Mouse (Mus musculus) kidney, embryonic 15.5 days (tissue): ENCODE measurements at regions not wholly inside any gene's neighbourhood (a gene's known extent, or its start where the extent isn't known, plus 50 kb on each side); places are given as distances from the start of the nearest gene placed in this dataset.
"Not testable (repeated sequence)": the region's sequence is repeated elsewhere in the genome, so short reads cannot be mapped to it uniquely, and the experiment has no call there.

ENCODE experiments used
- ATAC-seq: fragments of 200-750 bp; cut with Nextera tagmentation; replicated peaks from 2 replicates; pipeline ENCODE4 v1.8.0; 2017; ENCODE audit warnings: moderate TSS enrichment; ENCODE audit not compliant: low FRiP score
- H3K27ac ChIP-seq: fragments of 300-500 bp; sonication (generic); 2 replicates; pipeline ENCODE4 v1.5.1; 2015; ENCODE audit warnings: mild to moderate bottlenecking, inconsistent platforms
- H3K27me3 ChIP-seq: fragments of 300-500 bp; sonication (generic); 2 replicates; pipeline ENCODE4 v1.6.1; 2015; ENCODE audit warnings: inconsistent platforms
- H3K36me3 ChIP-seq: fragments of 300-500 bp; sonication (generic); 2 replicates; pipeline ENCODE4 v1.6.1; 2015; ENCODE audit warnings: inconsistent platforms
- H3K4me1 ChIP-seq: fragments of 300-500 bp; sonication (generic); 2 replicates; pipeline ENCODE4 v1.6.1; 2015; ENCODE audit warnings: inconsistent platforms
- H3K4me2 ChIP-seq: fragments of 300-500 bp; sonication (generic); 2 replicates; pipeline ENCODE4 v1.6.1; 2015; ENCODE audit warnings: moderate library complexity, mild to moderate bottlenecking, inconsistent platforms
- H3K4me3 ChIP-seq: fragments of 300-500 bp; sonication (generic); replicated peaks from 2 replicates; pipeline ENCODE4 v1.5.1; 2015; ENCODE audit warnings: mild to moderate bottlenecking, inconsistent platforms
- H3K9ac ChIP-seq: fragments of 300-500 bp; sonication (generic); 2 replicates; pipeline ENCODE4 v1.6.1; 2015; ENCODE audit warnings: mild to moderate bottlenecking, inconsistent platforms
- H3K9me3 ChIP-seq: fragments of 300-500 bp; sonication (generic); replicated peaks from 2 replicates; pipeline ENCODE4 v1.6.1; 2016; ENCODE audit warnings: inconsistent platforms
- WGBS: fragments of 180-500 bp; shearing (Covaris S2); methylation state at CpG from one replicate; pipeline ENCODE4 v1.1.7; 2015; ENCODE audit warnings: mixed read lengths; 5-methylcytosine and 5-hydroxymethylcytosine counted together

DNA sequence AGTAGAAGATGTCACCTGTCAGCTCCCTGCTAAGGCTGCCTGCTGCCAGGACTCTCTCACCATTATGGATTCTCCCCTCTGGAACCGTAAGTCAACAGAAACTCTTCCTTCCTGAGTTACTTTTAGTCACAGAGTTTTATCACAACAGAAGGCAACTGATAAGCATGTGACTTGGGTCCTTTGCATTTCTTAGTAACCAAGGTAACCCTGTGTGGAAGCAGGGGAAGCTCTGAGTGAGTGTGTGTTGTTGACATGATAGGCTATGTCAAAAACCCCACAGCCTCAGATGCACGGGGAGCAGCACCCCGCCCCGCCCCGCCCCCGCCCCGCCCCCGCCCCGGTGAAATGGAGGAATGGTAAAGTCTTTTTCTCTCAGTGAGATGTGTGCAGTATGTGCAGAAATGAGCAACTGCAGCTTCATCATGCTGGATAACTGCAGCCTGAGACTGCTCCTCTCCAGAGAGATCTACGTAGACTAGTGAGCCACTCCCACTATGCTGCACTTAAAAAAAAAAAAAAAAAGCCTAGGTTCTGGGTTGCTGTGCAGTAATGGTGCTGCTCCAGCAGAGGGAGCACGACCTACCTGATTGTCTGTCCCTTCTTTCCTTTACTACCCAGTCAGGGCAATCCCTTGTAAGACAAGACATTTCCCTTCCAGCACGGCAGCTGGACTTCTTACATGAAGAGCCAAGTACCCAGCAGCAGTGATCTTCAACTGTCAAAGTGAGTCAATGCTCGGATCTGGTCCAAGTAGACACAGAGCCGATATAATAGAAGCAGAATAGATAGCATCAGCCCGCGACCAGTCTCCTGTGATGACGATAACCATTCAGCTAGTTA is 92.6 kb upstream of the Zfp706 start:
- no peaks in the 10 kb centered on the region for H3K9me3 ChIP-seq
- peak overlapping the region; percentile 49 for H3K4me2 ChIP-seq
- no peak overlapping the region for H3K9ac ChIP-seq
- H3K4me3 ChIP-seq, result peak overlapping the region; percentile 24; the same call in 1 of the 2 replicates
- no peak overlapping the region for H3K27ac ChIP-seq
- no peaks in the 10 kb centered on the region for H3K27me3 ChIP-seq
- WGBS, result 38% methylated on average over 17 of the region's 17 CpGs
- peaks cover 4% of the 10 kb centered on the region; the same call in 1 of the 2 replicates for H3K4me1 ChIP-seq
- no peaks in the 10 kb centered on the region for H3K36me3 ChIP-seq
- ATAC-seq, result peak; percentile 56; the same call in 1 of the 2 replicates

DNA sequence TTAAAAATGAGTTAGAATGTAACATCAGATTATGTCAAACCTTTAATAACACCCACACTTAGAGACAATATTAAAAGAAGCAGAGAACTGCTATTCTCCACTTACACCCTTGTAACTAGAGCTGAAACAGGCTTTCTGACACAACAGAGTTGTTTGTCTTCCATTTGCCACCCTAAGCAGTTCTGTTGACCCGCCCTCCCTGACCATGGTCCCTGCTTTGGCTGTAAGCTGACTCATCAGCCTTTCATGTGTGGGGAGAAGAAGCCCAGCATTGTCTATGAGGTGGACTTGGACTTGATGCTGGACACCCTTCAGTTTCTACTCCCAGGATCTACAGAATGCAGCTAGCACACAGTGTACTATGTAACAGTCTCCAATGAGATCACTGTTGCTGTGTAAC is 91.6 kb upstream of the Zfp706 start:
- H3K27me3 ChIP-seq, result no peaks in the 10 kb centered on the region
- no peak overlapping the region for H3K27ac ChIP-seq
- no peak overlapping the region for H3K4me2 ChIP-seq
- H3K4me1 ChIP-seq, result peaks cover 4% of the 10 kb centered on the region; the same call in 1 of the 2 replicates
- no peak for ATAC-seq
- H3K9me3 ChIP-seq, result no peaks in the 10 kb centered on the region
- H3K36me3 ChIP-seq, result no peaks in the 10 kb centered on the region
- no peak overlapping the region for H3K9ac ChIP-seq
- no peak overlapping the region for H3K4me3 ChIP-seq
- WGBS, result 84% methylated on average over 1 of the region's 1 CpGs

GRCm38 (mm10) chr15:37097426-37097825 is 89.9 kb upstream of the Zfp706 start:
- no peak overlapping the region for H3K4me2 ChIP-seq
- H3K27me3 ChIP-seq, result no peaks in the 10 kb centered on the region
- H3K36me3 ChIP-seq, result no peaks in the 10 kb centered on the region
- H3K4me1 ChIP-seq, result peaks cover 4% of the 10 kb centered on the region; the same call in 1 of the 2 replicates
- no peak overlapping the region for H3K4me3 ChIP-seq
- no peak overlapping the region for H3K27ac ChIP-seq
- H3K9me3 ChIP-seq, result no peaks in the 10 kb centered on the region
- no peak overlapping the region for H3K9ac ChIP-seq
- ATAC-seq, result no peak
- 96% methylated on average over 7 of the region's 7 CpGs for WGBS

GRCm38 (mm10) chr15:37091171-37091570 is 83.6 kb upstream of the Zfp706 start:
- H3K27me3 ChIP-seq, H3K27ac ChIP-seq, H3K9me3 ChIP-seq, H3K9ac ChIP-seq, H3K4me3 ChIP-seq, H3K36me3 ChIP-seq, H3K4me1 ChIP-seq, ATAC-seq, H3K4me2 ChIP-seq: not testable (repeated sequence)
- 72% methylated on average over 5 of the region's 5 CpGs for WGBS

- WGBS, result 86% methylated on average over 3 of the region's 3 CpGs
- no peak for ATAC-seq
- no peak overlapping the region for H3K9ac ChIP-seq
Measured at GRCm38 (mm10) chr15:37083726-37084125, 76.2 kb upstream of the Zfp706 start.

GRCm38 (mm10) chr15:37081836-37082235 is 74.3 kb upstream of the Zfp706 start:
- H3K4me3 ChIP-seq, result no peak overlapping the region
- no peaks in the 10 kb centered on the region for H3K36me3 ChIP-seq
- no peak overlapping the region for H3K4me2 ChIP-seq
- no peaks in the 10 kb centered on the region for H3K4me1 ChIP-seq
- no peak overlapping the region for H3K27ac ChIP-seq
- WGBS, result 68% methylated on average over 2 of the region's 2 CpGs
- no peaks in the 10 kb centered on the region for H3K9me3 ChIP-seq
- ATAC-seq, result no peak
- H3K9ac ChIP-seq, result no peak overlapping the region
- no peaks in the 10 kb centered on the region for H3K27me3 ChIP-seq

More at GRCm38 (mm10) chr15:37083726-37084125, 76.2 kb upstream of the Zfp706 start:
- no peak overlapping the region for H3K27ac ChIP-seq
- no peak overlapping the region for H3K4me3 ChIP-seq
- no peaks in the 10 kb centered on the region for H3K27me3 ChIP-seq
- no peaks in the 10 kb centered on the region for H3K9me3 ChIP-seq
- H3K36me3 ChIP-seq, result no peaks in the 10 kb centered on the region
- no peak overlapping the region for H3K4me2 ChIP-seq
- no peaks in the 10 kb centered on the region for H3K4me1 ChIP-seq

GRCm38 (mm10) chr15:37080931-37081330 is 73.4 kb upstream of the Zfp706 start:
- H3K36me3 ChIP-seq, result no peaks in the 10 kb centered on the region
- no peak overlapping the region for H3K9ac ChIP-seq
- H3K27me3 ChIP-seq, result no peaks in the 10 kb centered on the region
- H3K4me2 ChIP-seq, result no peak overlapping the region
- H3K27ac ChIP-seq, result no peak overlapping the region
- 95% methylated on average over 2 of the region's 2 CpGs for WGBS
- ATAC-seq, result no peak
- no peaks in the 10 kb centered on the region for H3K9me3 ChIP-seq
- H3K4me3 ChIP-seq, result no peak overlapping the region
- H3K4me1 ChIP-seq, result no peaks in the 10 kb centered on the region

- Histone ChIP-seq H3K27ac (no peak overlapping the region), H3K27me3 (no peaks in the 10 kb centered on the region), H3K9ac (no peak overlapping the region), H3K9me3 (no peaks in the 10 kb centered on the region), H3K4me3 (no peak overlapping the region), H3K4me2 (no peak overlapping the region), H3K36me3 (no peaks in the 10 kb centered on the region), H3K4me1 (no peaks in the 10 kb centered on the region)
- WGBS, result 90% methylated on average over 4 of the region's 4 CpGs
- no peak for ATAC-seq
Measured at GRCm38 (mm10) chr15:37080395-37080794, 72.8 kb upstream of the Zfp706 start.

- H3K4me3 ChIP-seq, H3K4me2 ChIP-seq, ATAC-seq, H3K9me3 ChIP-seq, H3K4me1 ChIP-seq, H3K36me3 ChIP-seq, H3K9ac ChIP-seq, H3K27ac ChIP-seq, H3K27me3 ChIP-seq: not testable (repeated sequence)
- WGBS, result 93% methylated on average over 2 of the region's 2 CpGs
Measured at GRCm38 (mm10) chr15:37074207-37074606, 66.6 kb upstream of the Zfp706 start.

DNA sequence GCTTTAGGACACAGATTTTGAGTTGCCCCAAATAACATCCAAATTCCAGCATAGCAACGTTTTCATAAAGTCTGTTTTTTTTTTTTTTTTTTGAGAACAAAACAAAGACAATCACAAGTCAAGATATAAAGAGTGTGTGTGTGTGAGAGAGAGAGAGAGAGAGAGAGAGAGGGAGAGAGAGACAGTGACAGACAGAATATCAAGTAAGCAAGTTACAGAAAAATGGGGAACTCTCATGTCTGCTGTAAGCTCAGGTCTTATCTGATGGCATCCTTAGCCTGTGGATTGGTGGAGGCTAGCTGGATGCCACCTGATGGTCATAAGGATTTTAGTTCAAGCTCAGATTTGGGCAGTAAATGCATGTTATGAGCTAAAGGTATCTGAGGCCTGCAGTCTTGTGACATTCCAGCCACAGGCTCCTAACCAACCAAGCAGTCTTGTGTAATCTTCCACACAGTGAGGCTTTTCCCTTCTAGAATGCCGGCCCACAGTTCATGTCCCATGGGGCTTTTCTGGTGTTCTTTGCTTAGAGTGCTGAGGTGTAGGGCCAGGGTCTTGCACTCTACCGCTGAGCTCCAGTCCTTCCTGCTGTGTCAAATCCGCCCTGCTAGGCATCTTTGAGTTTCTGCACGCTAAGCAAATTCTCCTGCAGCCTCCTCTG is 64.8 kb upstream of the Zfp706 start:
- 81% methylated on average over 5 of the region's 5 CpGs for WGBS
- H3K27me3 ChIP-seq, result no peaks in the 10 kb centered on the region
- ATAC-seq, result no peak

GRCm38 (mm10) chr15:37070188-37070587 is 62.6 kb upstream of the Zfp706 start:
- Histone ChIP-seq H3K27ac (no peak overlapping the region), H3K9ac (no peak overlapping the region), H3K4me3 (no peak overlapping the region), H3K9me3 (no peaks in the 10 kb centered on the region), H3K36me3 (no peaks in the 10 kb centered on the region), H3K27me3 (no peaks in the 10 kb centered on the region), H3K4me1 (no peaks in the 10 kb centered on the region), H3K4me2 (no peak overlapping the region)
- no peak for ATAC-seq
- 35% methylated on average over 3 of the region's 3 CpGs for WGBS

More for the DNA sequence above, 64.8 kb upstream of the Zfp706 start:
- Histone ChIP-seq H3K4me1 (no peaks in the 10 kb centered on the region), H3K4me2 (no peak overlapping the region), H3K36me3 (no peaks in the 10 kb centered on the region), H3K9ac (no peak overlapping the region), H3K4me3 (no peak overlapping the region), H3K9me3 (no peaks in the 10 kb centered on the region), H3K27ac (no peak overlapping the region)

GRCm38 (mm10) chr15:37067326-37067725 is 59.8 kb upstream of the Zfp706 start:
- Histone ChIP-seq H3K9me3 (no peaks in the 10 kb centered on the region), H3K27ac (no peak overlapping the region), H3K27me3 (no peaks in the 10 kb centered on the region), H3K9ac (no peak overlapping the region), H3K36me3 (no peaks in the 10 kb centered on the region), H3K4me3 (no peak overlapping the region), H3K4me1 (no peaks in the 10 kb centered on the region), H3K4me2 (no peak overlapping the region)
- no peak for ATAC-seq
- 83% methylated on average over 4 of the region's 4 CpGs for WGBS
